Mouse (Mus musculus): ENCODE data around the gene Nek9. TPM values are rescaled to one million over a fixed set of nuclear protein-coding genes. Genes with fewer than 3 reads are reported as not detected.

The Nek9 gene
- polyA plus RNA-seq, 1 experiment = 52.4 TPM

DNA sequence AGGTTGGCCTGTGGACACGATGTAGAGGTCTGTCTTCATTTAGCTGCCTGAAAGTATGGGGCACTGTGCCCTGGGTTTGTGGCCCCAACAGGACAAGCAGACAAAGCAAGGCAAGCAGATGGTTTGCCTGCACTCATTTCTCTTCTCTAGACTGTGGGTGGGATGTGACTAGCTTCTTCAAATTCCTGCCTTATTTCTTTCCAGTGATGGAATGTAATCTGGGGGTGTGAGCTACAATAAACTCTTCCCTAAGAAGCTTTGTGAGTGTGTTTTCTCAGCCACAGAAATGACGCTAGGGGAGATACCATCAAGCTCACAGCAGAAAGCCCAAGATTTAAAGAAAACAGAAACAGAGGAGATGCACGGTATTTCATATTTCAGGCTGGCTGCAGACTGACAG lies 87.1 kb downstream of the Nek9 start:
- Histone ChIP-seq H3K27ac (ENCODE audit: insufficient read depth, low read depth, low read length) (no peak overlapping the region), H3K4me1 (ENCODE audit: control insufficient read depth, insufficient read depth, low read length) (peaks cover 17% of the 10 kb centered on the region), H3K4me3 (ENCODE audit: insufficient read depth, low read length) (no peak overlapping the region)
- no peak for TF ChIP-seq CTCF (IDR thresholded peaks at IDR 0.05; ENCODE audit: low read depth, low read length)
- no peak for TF ChIP-seq POLR2A (IDR thresholded peaks at IDR 0.05; ENCODE audit: borderline replicate concordance, low read depth, low read length)

Other genes with a start within 250 kb of the Nek9 start
- 1.4 and 3.1 TPM in 2 replicates for gene Prox2, start 228.6 kb downstream of the Nek9 start, polyA plus RNA-seq (2012; ENCODE audit: insufficient read depth, insufficient read length, missing spikeins)
- gene Dlst, start 228.5 kb downstream of the Nek9 start, polyA plus RNA-seq (2012; ENCODE audit: insufficient read depth, insufficient read length, missing spikeins) = 86.0 and 92.0 TPM in 2 replicates
- not detected in 2 replicates for gene Rps6kl1, start 188.1 kb downstream of the Nek9 start, polyA plus RNA-seq (2012; ENCODE audit: insufficient read depth, insufficient read length, missing spikeins)
- 2.2 TPM in 2 replicates for gene Pgf, start 161.6 kb downstream of the Nek9 start, polyA plus RNA-seq (2012; ENCODE audit: insufficient read depth, insufficient read length, missing spikeins)
- 34.3 and 45.1 TPM in 2 replicates for gene Eif2b2, start 119.9 kb downstream of the Nek9 start, polyA plus RNA-seq (2012; ENCODE audit: insufficient read depth, insufficient read length, missing spikeins)
- 7.0 and 8.1 TPM in 2 replicates for gene Mlh3, start 68.8 kb downstream of the Nek9 start, polyA plus RNA-seq (2012; ENCODE audit: insufficient read depth, insufficient read length, missing spikeins)
- 23.5 and 24.0 TPM in 2 replicates for gene Acyp1, start 50.9 kb downstream of the Nek9 start, polyA plus RNA-seq (2012; ENCODE audit: insufficient read depth, insufficient read length, missing spikeins)
- not detected in 2 replicates for gene Zc2hc1c, start 50.8 kb downstream of the Nek9 start, polyA plus RNA-seq (2012; ENCODE audit: insufficient read depth, insufficient read length, missing spikeins)
- gene Tmed10, start 35.5 kb upstream of the Nek9 start, polyA plus RNA-seq (2012; ENCODE audit: insufficient read depth, insufficient read length, missing spikeins) = 291 and 303 TPM in 2 replicates
- 64.0 and 65.2 TPM in 2 replicates for gene Fos, start 134.5 kb upstream of the Nek9 start, polyA plus RNA-seq (2012; ENCODE audit: insufficient read depth, insufficient read length, missing spikeins)

Measured in bone marrow macrophage, adult 2 months (primary cell).